Mouse (Mus musculus): ENCODE data around the gene Mroh2a. TPM values are rescaled to one million over a fixed set of nuclear protein-coding genes. Genes with fewer than 3 reads are reported as not detected.
A peak's percentile ranks its signal among the peaks of the same experiment; 100 is the strongest.

The Mroh2a gene
- total RNA-seq, 2 experiments from 2014 or later, result 0.06 to 0.20 TPM

- intact Hi-C loops (cut with DNase I), result no loop called here
- DNase-seq (ENCODE audit: extremely low spot score in 1 of 2, low spot score in 2 of 2), result peak in 1 of 2 experiments; percentile 46
These were observed 6.0 kb downstream of the Mroh2a start for GRCm38 (mm10) chr1:88232664-88233380.

GRCm38 (mm10) chr1:88233421-88234247 is 6.8 kb downstream of the Mroh2a start:
- DNase-seq (ENCODE audit: extremely low spot score in 1 of 2, low spot score in 2 of 2), result peak in 1 of 2 experiments; percentile 85
- intact Hi-C loops (cut with DNase I), result no loop called here

GRCm38 (mm10) chr1:88234248-88234610 is 7.4 kb downstream of the Mroh2a start:
- intact Hi-C loops (cut with DNase I), result no loop called here

GRCm38 (mm10) chr1:88234646-88235045 is 7.9 kb downstream of the Mroh2a start:
- DNase-seq (ENCODE audit: extremely low spot score in 1 of 2, low spot score in 2 of 2), result peak in 1 of 2 experiments; percentile 45
- intact Hi-C loops (cut with DNase I), result no loop called here

More at GRCm38 (mm10) chr1:88234248-88234610, 7.4 kb downstream of the Mroh2a start:
- peak in 1 of 2 experiments; percentile 25 for DNase-seq (ENCODE audit: extremely low spot score in 1 of 2, low spot score in 2 of 2)

- intact Hi-C loops (cut with DNase I), result no loop called here
- peak in 1 of 2 experiments; percentile 65 for DNase-seq (ENCODE audit: extremely low spot score in 1 of 2, low spot score in 2 of 2)
These were observed 8.5 kb downstream of the Mroh2a start for GRCm38 (mm10) chr1:88235046-88235893.

- intact Hi-C loops (cut with DNase I), result no loop called here
- DNase-seq (ENCODE audit: extremely low spot score in 1 of 2, low spot score in 2 of 2), result peak in 1 of 2 experiments; percentile 21
These were observed 9.2 kb downstream of the Mroh2a start for GRCm38 (mm10) chr1:88235894-88236415.

GRCm38 (mm10) chr1:88237311-88237710 is 10.5 kb downstream of the Mroh2a start:
- intact Hi-C loops (cut with DNase I), result no loop called here

GRCm38 (mm10) chr1:88238771-88239170 is 12.0 kb downstream of the Mroh2a start:
- peak in 1 of 2 experiments; percentile 73 for DNase-seq (ENCODE audit: extremely low spot score in 1 of 2, low spot score in 2 of 2)
- intact Hi-C loops (cut with DNase I), result no loop called here

More at GRCm38 (mm10) chr1:88237311-88237710, 10.5 kb downstream of the Mroh2a start:
- peak in 1 of 2 experiments; percentile 48 for DNase-seq (ENCODE audit: extremely low spot score in 1 of 2, low spot score in 2 of 2)

- intact Hi-C loops (cut with DNase I), result no loop called here
- peak in 1 of 2 experiments; percentile 57 for DNase-seq (ENCODE audit: extremely low spot score in 1 of 2, low spot score in 2 of 2)
These were observed 13.3 kb downstream of the Mroh2a start for GRCm38 (mm10) chr1:88240072-88240471.

GRCm38 (mm10) chr1:88240579-88240978 is 13.8 kb downstream of the Mroh2a start:
- peak in 1 of 2 experiments; percentile 51 for DNase-seq (ENCODE audit: extremely low spot score in 1 of 2, low spot score in 2 of 2)
- intact Hi-C loops (cut with DNase I), result no loop called here

GRCm38 (mm10) chr1:88243861-88244260 is 17.1 kb downstream of the Mroh2a start:
- intact Hi-C loops (cut with DNase I), result no loop called here
- DNase-seq (ENCODE audit: extremely low spot score in 1 of 2, low spot score in 2 of 2), result peak in 1 of 2 experiments; percentile 55

GRCm38 (mm10) chr1:88245881-88246280 is 19.1 kb downstream of the Mroh2a start:
- DNase-seq (ENCODE audit: extremely low spot score in 1 of 2, low spot score in 2 of 2), result peak in 1 of 2 experiments; percentile 61
- intact Hi-C loops (cut with DNase I), result no loop called here

GRCm38 (mm10) chr1:88246386-88246785 is 19.6 kb downstream of the Mroh2a start:
- DNase-seq (ENCODE audit: extremely low spot score in 1 of 2, low spot score in 2 of 2), result peak in 1 of 2 experiments; percentile 34
- intact Hi-C loops (cut with DNase I), result no loop called here

GRCm38 (mm10) chr1:88247660-88248059 is 20.9 kb downstream of the Mroh2a start:
- intact Hi-C loops (cut with DNase I), result no loop called here

GRCm38 (mm10) chr1:88248658-88249057 is 21.9 kb downstream of the Mroh2a start:
- intact Hi-C loops (cut with DNase I), result no loop called here
- peak in 1 of 2 experiments; percentile 81 for DNase-seq (ENCODE audit: extremely low spot score in 1 of 2, low spot score in 2 of 2)

More at GRCm38 (mm10) chr1:88247660-88248059, 20.9 kb downstream of the Mroh2a start:
- DNase-seq (ENCODE audit: extremely low spot score in 1 of 2, low spot score in 2 of 2), result peak in 1 of 2 experiments; percentile 57

GRCm38 (mm10) chr1:88249596-88249995 is 22.8 kb downstream of the Mroh2a start:
- peak in 1 of 2 experiments; percentile 43 for DNase-seq (ENCODE audit: extremely low spot score in 1 of 2, low spot score in 2 of 2)
- intact Hi-C loops (cut with DNase I), result no loop called here

- intact Hi-C loops (cut with DNase I), result no loop called here
- peak in 1 of 2 experiments; percentile 32 for DNase-seq (ENCODE audit: extremely low spot score in 1 of 2, low spot score in 2 of 2)
These were observed 23.2 kb downstream of the Mroh2a start for GRCm38 (mm10) chr1:88250023-88250422.

- intact Hi-C loops (cut with DNase I), result no loop called here
- peak in 1 of 2 experiments; percentile 54 for DNase-seq (ENCODE audit: extremely low spot score in 1 of 2, low spot score in 2 of 2)
These were observed 26.3 kb downstream of the Mroh2a start for GRCm38 (mm10) chr1:88253106-88253505.

Data from left cerebral cortex, postnatal 10 days (tissue).